Mouse (Mus musculus): ENCODE data around the gene Hoxa2. TPM values are rescaled to one million over a fixed set of nuclear protein-coding genes. Genes with fewer than 3 reads are reported as not detected.

Hoxa2 gene
- total and polyA plus RNA-seq, 3 experiments: 1.5 to 2.6 (median 1.7) TPM

DNA sequence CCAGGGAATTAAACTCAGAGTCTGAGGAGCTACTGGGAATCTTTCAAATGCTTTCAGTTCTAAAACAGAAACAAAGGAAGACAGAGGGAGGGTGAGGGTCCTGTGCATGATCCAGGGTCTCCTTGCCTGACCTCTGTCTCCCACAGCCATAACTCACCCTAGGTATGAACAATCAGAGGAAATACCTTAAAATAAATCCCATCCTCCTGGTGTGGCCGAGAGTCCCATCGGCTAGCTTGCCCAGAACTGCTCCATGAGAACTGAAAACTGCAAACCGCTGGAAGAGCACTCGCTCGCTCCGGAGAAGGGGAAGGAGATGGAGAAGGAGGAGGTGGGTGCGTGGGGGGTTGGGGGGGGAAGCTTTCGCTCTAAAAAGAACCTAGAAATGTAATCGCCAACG, 15.1 kb upstream of the Hoxa2 start:
- DNase-seq: no peak

DNA sequence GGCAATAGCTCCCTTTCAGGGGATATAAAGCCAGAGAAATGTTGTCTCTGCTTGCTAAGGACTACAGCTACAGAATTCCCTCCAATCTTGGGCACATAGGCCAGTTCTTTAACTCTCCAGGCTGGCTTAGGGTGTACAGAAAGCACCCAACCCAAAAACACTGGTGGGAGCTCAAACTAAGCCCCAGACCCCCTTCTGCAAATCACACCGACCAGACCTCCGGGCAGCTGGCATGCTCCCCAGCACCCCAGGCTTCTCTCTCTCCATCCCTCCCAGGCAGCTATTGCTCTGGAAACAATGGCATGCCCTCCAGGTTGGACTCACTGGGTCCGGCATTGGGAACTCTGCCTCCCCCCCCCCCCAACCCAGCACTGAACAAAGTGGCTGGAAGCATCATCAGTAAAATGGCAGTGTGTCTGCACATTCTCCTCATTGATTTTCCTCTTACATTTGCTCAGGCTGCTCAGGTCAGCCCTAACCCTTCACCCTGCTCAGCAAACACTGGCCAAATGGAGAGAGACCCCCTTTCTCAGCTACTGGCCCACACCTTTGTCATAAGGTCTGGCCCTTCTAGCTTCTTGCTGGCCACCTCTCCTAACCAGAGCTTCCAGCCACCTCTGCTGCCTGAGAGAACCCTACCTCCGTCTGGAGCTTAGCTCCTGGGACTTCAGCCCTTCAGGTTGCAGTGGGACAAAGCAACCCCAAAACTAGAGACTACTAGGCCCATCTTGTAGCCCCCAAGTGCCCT, 14.5 kb upstream of the Hoxa2 start:
- DNase-seq: no peak

DNA sequence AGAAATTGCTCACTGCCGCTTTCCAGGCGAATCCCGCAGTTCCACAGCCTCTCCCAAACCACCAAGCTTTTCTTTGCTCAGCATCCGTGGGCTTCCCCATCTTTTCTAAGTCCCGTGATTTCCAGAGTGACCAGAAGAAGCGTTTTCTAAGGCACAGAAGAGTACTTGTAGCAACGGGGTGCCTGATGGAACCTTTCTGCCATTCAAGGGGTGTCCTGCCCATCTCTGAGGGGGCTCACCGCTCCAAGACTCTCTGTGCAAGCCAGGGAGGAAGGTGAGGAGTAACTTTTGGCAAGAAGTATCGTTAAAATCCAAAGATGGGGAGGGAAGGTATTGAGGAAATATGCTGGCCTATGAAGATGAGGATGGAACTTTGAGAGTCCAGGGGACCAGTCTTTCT, 13.2 kb upstream of the Hoxa2 start:
- DNase-seq: no peak

DNA sequence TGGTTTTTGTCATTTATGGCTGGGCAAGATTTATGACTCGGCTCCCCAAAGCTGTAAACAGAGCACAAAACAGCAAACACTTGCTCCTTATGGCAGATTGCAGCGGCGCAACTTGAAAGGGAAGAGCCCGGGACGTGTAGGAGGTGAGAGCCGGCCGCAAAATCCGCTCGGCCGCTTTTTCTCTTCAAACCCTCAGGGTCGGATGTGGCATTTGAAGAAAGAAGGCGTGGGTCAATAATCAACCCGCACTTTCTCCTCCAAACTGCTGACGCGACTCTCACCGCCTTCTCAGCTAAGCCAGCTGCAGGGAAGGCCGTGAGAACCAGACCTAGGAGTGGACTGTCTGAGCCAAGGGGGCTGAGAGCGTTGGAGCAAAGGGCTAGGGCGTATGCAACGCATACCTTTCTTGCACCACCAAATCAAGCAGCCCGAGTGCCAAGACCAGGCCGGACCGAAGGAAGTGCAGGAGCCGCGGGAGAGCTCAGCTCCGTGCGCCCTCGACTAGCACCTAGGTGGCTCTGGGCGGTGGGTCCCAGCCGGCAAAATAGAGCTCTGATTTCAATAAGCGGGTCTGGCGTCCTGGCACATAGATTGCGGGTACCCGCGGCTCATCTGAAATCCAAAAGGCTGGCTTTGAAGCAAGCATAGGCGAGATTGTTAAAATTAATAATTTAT, 12.6 kb upstream of the Hoxa2 start, which contains the start of gene 5730596B20Rik:
TSS of gene 5730596B20Rik (plus strand) at position 438 of the 675 bp plus-strand sequence.
- peak; percentile 33 for DNase-seq

DNA sequence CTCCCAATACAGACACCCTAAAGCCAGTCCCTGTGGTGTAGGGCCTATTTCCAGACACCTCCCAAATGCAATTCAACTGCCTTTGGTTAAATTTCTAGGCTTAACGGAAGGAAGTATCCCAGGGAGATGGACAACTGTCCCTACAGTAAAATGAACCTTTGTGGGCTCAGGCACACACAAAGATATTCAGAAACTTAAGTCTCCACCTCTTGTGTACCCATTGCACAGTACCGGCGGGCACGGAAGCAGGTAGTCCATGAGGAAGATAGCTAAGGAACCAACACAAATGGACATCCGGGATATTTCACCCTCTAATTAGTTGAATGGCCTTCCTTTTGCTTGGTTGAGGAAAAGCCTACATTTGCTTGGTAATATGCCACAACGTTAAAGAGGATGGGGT, 11.8 kb upstream of the Hoxa2 start:
- DNase-seq: peak; percentile 15

DNA sequence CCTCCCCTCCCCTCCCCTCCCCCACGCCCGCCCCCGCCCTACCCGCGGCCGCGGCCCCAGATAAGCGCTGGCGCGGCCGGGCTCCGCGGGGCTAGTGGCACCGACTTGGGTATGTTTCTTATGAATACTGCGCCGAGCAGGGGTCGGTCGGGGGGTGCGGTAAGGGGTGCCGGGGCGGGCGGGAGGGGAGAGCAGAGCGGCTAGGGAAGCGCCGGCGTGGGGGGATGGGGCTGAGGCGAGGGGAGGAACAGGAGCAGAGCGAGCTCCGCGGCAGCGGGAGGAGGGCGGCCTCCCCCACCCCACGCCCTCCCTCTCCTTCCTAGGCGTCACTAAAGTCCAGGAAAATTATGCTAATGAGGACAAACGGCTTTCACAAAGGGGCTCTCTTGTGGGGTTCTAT, 11.2 kb upstream of the Hoxa2 start:
- DNase-seq: peak; percentile 60

DNA sequence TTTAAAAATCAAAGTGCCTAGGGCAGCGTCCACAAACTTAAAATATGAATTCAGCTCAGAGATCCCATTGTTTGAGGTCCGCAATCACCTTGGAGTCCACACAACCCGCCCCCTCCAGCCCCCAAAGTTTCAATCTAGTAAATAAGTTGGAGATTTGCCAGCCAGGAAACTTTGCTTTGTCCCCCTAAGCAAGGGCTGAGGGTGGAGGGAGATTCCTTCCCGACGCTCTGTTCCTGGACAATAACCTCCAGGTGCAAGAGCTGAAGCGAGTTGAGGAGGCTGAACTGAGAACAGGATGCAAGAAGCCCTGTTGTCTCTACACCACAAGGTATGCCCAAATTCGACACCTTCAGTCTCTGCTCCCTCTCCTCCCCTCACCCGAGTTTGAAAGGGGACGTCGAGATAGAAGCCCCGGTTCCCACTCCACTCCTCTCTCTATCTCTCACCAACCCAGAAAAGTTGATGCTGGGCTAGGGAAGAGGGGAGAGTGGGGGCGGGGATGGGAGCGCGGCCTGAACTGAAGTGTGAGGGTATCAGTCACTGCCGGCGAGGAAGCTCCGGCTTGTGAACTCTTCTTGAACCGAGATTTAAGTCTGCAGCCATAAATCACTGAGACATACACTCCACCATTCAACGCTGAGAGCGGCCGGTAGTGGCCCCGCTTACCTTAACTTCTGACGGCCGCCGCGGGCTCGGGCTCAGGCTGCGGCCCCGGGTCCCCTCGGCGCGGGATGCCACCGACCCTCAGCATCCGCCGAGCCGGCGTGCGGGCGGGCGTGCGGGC, 10.5 kb upstream of the Hoxa2 start:
- DNase-seq: peak; percentile 67

DNA sequence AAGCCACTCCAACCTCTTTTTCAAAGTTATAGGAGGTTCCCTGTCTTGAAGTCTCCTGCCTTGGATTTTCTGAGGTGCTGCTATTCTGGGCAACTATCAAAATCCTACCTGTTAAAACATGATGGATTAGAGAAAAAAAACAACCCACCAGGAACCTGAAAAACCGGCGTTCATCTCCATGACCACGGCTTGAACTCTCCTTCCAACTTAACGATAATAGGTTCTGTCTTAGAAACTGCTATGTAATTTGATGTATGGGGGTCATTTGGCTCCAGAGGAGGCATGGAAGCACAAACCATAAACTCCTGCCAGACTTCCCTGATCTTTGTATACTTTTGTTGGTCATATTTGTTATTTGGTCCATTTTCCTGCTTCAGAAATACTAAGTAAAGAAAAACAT, 9.0 kb upstream of the Hoxa2 start:
- DNase-seq: no peak

DNA sequence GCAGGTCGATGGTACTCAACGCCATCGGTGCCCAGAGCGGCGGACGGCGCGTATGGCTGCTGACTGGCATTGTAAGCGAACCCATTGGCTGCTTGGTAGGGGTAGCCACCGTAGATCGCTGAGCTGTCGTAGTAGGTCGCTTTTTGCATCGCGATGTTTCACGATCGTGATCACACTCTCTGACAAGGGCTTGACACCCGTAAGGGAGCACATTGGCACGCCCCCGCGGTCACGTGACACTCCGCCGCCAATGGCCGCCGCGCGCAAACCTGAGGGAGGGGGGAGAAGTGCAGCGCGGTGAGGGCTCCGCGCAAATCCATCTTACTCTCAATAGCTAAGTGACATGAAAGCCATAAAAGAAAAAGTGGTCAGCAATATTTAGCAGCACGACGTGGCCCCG, 7.9 kb upstream of the Hoxa2 start:
- DNase-seq: peak; percentile 94

DNA sequence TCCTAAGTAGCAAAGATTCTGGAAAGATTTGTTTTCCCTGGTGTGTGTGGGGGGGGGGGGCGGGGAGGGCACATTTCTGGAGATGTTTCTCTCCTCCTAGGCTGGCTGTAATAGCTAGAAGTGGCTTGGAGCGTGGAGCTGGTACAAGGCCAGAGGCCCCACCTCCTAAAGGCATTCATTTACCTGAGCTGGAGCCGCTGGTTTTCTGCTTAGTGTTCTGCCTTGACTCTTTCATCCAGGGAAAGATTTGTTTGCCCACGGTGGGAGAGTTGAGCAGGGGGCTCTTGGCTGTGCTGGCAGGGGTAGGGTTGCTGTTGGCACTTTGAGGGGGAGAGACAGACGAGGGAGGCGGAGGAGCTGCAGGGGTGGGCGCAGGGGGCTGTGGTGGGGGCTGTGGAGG, 7.3 kb upstream of the Hoxa2 start:
- no peak for DNase-seq

DNA sequence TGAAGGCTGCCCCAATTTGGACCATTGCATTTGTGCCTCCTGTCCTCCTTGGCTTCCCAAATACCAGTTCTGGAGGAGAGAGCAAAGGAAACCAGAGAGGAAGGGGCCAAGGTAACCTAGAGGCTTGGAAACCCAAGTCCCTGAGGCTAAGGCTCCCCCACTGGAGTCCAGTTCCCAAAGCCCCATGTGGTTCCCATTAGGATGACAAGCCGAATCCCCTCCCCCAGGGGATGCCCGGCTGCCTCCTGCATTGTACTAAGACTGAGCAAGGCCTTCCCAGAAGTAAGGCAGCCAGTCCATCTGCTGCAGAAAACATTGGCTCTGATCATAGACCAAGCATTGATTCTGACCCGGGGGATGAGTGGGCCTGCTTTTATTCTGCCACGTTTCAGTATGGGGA, 6.7 kb upstream of the Hoxa2 start:
- no peak for DNase-seq

DNA sequence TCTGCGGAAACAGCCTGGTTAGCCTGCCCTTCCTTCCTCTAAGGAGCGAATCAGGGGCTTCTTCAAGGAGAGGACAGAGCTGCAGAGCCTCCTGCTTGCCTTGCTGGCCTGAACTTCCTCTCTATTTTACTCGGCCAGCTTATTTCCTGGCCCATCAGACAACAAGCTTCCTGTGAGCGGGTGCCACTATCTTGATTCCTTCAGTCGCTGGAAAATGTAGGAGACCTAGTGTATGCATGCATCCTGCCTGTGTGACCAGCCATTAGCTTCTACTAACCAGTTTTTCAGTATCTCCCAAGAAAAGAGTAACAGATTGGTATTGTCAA, 6.2 kb upstream of the Hoxa2 start:
- no peak for DNase-seq

DNA sequence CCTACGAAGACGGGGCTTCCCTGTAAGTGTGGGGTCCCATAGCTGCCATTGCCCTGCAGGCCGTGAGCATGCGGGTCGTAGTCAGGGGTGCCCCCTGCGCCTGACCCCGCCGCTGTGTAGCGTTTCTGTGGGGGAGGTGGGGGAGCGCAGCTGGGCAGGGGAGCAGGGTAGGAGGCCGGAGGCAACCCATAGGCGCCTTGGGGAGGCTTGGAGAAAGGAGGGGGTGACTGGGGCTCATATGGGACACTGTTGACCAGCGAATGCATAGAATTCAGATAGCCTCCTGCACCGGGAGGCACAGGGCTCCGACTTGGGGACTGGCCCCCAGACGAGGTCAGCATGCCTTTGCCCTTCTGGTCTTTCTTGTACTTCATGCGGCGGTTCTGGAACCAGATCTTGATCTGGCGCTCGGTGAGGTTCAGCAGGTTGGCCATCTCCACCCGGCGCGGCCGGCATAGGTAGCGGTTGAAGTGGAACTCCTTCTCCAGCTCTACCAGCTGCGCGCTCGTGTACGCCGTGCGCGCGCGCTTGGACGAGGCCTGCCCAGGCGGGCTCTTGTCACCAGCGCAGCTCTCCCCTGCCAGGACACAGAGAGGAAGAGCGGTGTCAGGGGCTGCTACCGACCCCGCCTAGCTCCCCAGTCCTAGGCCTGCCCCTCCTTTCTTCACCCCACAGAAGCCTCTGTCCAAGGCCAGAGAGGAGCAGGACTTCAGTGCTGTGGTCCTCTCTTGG, 5.7 kb upstream of the Hoxa2 start:
- peak; percentile 68 for DNase-seq

DNA sequence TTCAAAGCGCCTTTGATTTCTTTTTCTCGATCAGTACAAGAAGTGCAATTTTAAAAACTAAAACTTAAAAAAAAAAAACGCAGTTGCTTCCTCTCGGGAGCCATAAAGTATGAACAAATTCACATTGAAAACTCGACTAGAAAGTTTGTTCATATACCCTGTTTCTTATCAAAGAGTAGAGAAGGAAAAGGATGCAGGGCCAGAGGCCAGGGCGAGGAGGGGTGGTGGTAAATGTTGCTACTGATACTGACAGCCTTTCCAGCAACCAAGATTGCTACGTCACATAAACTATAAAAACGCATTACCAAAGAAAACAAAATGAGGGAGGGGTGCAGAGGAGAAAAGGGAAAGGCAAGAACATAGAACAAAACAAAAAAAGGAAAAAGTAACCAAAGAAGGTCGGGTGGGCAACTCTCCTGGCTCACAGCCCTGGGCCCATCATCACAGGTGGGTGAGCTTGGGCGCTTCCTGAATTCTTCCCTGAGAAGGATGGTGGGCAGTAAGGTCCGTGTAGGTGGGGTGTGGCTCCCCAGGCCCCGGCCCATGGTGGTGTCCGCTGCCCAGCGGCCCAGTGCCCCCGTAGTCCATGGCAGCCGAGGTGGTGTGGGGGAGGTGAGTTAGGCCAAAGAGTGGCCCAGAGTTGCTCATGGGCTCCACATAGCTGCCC, 5.0 kb upstream of the Hoxa2 start:
- DNase-seq: no peak

DNA sequence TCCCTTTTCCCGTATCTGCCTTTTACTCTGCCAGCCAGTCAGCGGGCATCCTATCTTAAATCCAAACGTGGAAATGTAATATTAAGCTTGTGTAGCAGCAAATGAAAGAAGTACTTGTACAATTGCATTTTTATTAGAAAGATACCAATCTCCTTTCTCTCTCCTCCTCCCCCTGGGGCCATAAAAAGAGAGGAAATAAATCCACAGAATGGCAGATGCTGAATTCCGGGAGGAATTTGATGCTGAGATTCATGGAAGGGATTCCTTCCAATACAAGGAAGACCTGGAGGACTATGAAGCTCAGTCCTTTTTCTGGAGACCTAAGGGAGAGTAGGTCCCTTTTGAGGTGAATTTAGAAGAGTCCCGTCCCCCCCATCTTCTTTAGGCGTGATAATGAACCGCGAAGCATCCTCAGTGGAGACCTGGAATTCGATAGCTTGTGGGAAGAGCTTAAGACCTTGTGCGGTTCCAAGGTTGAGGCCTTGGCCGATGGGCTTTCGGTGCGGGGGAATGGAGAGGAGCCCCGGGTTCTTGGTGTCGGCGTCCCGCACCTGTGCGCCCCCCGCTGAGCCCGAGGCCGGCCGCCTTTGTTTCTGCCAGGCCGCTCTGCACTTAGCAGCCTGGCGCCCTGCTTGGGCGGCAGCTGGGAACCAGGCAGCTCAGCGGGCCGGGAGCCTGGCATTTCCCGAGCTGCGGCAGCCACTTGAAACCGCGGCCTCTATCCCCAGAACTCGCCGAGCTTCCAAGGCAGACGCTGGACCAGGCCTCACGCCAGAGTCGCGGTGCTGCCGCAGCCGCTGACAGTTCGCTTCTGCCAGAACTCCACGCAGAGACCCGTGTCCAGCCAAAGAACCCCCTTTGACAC, 3.8 kb upstream of the Hoxa2 start:
- DNase-seq: peak; percentile 59

DNA sequence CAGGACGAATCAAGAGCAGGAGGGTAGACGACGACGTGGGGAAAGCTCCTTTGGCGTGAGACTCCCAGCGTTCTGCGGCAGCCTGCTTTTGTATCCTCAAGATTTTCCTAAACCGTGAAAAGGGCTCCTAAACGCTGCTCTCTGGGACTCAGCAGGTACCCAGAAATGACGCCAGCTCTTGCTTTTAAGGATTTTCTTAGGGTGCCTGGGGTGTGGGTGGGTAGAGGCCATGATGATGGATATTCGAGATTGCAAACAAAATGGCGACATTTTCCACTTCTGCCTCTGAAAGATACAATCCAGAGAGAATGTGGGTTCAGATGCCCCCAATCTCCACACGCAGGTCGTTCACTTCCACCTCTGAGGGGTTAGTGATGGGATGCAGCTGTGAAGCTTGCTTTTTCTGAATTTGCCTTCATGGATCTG, 3.1 kb upstream of the Hoxa2 start:
- no peak for DNase-seq

DNA sequence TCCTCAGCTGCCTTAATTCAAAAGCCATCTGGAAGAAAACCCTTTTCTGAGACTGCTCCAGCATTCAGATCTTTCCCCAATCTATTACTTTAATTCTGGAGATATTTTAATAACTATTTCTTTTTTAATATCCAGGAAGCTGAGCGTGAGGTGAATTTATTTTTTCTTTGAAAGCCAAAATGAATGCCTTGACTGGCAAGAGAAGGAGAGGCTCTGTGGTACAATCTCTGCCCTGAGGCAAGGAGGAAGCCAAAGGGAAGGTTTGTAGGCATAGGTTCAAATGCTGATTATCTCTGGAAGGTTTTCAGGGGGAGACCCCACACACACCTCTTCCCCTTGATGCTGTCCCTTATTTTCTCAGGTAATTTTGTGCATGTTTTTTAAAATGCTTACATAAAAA, 2.5 kb upstream of the Hoxa2 start:
- DNase-seq: no peak

DNA sequence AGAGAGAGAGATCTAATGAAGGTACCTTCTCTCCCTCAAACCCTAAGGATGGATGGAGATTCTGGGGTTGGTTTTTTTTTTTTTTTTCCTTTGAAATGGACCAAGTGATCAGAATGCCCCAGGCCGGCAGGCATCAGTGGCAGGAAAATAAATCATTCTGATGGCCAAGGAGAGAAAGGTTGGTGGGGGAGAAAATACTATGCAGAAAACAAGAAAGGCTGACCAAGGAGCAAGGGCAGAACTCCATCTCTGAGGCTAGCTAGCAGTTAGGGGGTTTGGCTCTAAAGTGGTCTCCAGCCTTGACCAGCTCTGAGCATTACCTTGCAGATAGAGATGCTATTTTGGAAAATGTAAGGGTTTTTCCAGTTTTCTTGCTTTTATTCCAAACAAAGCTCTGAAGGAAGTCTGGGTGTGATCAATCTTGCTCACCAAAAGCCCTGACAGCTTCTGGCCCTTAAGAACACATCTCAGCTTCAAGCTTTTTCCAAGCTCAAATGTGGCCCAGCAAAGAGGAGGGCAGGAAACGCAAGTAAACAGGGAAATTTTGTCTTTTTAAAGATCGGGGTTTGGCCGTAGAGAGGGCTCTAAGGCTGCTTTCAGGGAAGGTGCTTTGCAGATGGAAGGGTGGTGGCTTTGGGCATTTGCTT, 1.9 kb upstream of the Hoxa2 start:
- peak; percentile 27 for DNase-seq

DNA sequence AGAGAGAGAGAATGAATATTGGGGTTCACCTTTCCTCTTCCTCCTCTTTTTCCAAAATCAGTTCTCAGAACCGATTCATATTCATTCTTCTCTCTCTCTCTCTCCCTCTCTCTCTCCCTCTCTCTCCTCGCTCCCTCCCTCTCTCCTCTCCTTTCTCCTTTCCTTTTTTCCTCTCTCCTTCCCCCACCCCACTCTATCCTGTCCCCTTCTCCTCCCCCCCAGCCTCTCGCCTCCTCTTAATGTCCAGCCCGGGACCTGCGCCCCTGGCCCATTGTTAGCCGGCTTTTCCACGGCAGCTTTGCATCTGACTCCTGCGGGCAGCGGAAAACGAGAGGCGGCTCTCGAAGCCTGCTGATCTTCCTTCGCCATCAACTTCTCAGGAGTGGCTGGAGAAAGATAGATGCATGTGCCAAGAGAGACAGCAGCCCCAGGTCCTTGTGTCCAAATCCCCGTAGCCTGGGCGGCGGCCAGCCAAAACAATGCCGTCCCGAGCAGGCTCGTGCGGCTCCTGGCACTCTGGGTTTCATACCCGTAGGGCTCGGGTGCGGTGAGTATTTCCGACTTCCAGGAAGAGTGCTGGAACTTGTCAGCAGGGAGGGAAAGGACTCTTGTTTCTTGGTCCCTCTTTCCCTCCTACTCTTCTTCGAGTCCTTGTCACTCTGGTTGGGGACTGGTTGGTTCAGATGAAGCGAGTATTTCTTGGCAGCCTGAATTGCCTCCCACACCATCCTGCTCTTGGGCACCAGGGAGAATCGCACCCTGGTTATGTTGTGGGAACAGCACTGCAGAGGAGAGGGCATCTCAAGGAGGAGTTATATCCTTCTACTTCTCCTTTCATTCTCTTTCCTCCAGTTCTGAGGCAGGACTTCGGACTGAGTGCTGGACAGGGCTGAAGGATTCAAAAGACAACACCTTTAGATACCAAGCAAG, 1.1 kb upstream of the Hoxa2 start:
- peak; percentile 71 for DNase-seq
